Mouse (Mus musculus) hindbrain, embryonic 12.5 days (tissue): ENCODE measurements at regions not wholly inside any gene's neighbourhood (a gene's known extent, or its start where the extent isn't known, plus 50 kb on each side); places are given as distances from the start of the nearest gene placed in this dataset.

Experiments
- ATAC-seq: fragments of 200-750 bp; cut with Nextera tagmentation; 2 replicates; pipeline ENCODE4 v1.8.0; 2017; ENCODE audit warnings: moderate TSS enrichment; ENCODE audit not compliant: low FRiP score
- H3K27ac ChIP-seq: fragments of 300-500 bp; sonication (generic); 2 replicates; pipeline ENCODE4 v1.5.1; 2016; ENCODE audit warnings: mild to moderate bottlenecking
- H3K27me3 ChIP-seq: fragments of 300-500 bp; sonication (generic); 2 replicates; pipeline ENCODE4 v1.6.1; 2016; ENCODE audit warnings: mild to moderate bottlenecking
- H3K36me3 ChIP-seq: fragments of 300-500 bp; sonication (generic); 2 replicates; pipeline ENCODE4 v1.6.1; 2016; ENCODE audit warnings: mild to moderate bottlenecking
- H3K4me1 ChIP-seq: fragments of 300-500 bp; sonication (generic); 2 replicates; pipeline ENCODE4 v1.6.1; 2016
- H3K4me2 ChIP-seq: fragments of 300-500 bp; sonication (generic); replicated peaks from 2 replicates; pipeline ENCODE4 v1.6.1; 2016; ENCODE audit warnings: mild to moderate bottlenecking
- H3K4me3 ChIP-seq: fragments of 300-500 bp; sonication (generic); 2 replicates; pipeline ENCODE4 v1.5.1; 2016; ENCODE audit warnings: mild to moderate bottlenecking
- H3K9ac ChIP-seq: fragments of 300-500 bp; sonication (generic); 2 replicates; pipeline ENCODE4 v1.6.1; 2016; ENCODE audit warnings: mild to moderate bottlenecking, moderate library complexity
- H3K9me3 ChIP-seq: fragments of 300-500 bp; sonication (generic); replicated peaks from 2 replicates; pipeline ENCODE4 v1.6.1; 2016; ENCODE audit warnings: mild to moderate bottlenecking
- WGBS: fragments of 180-500 bp; shearing (Covaris S2); methylation state at CpG from one replicate; pipeline ENCODE4 v1.1.7; 2016; 5-methylcytosine and 5-hydroxymethylcytosine counted together

DNA sequence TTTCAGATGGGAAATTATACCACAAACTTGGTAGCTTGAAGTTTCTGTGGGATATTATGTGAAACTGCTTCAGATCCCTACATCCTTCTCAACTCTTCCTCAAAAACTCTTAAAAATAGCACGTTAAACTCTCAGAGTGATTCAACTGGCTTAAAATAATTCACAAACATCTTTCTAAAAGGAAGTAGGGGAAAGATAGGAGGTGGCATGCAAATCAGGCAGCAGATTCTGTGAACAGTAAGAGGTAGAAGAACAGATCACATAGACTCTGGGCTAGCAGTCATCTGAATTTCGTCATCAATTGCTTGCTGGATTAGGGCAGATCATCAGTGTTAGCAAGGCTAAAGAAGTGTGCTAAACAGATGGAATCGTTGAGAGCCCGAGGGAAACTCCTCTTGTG lies 133.9 kb upstream of the Cited2 start:
- Histone ChIP-seq H3K4me3 (no peak overlapping the region), H3K4me2 (no peak overlapping the region), H3K9ac (no peak overlapping the region), H3K27ac (no peak overlapping the region), H3K4me1 (no peaks in the 10 kb centered on the region), H3K27me3 (no peaks in the 10 kb centered on the region), H3K36me3 (no peaks in the 10 kb centered on the region), H3K9me3 (no peaks in the 10 kb centered on the region)
- 90% methylated on average over 4 of the region's 4 CpGs for WGBS
- ATAC-seq: no peak

GRCm38 (mm10) chr10:17590195-17590594 lies 132.8 kb upstream of the Cited2 start:
- no peak overlapping the region for H3K4me3 ChIP-seq

DNA sequence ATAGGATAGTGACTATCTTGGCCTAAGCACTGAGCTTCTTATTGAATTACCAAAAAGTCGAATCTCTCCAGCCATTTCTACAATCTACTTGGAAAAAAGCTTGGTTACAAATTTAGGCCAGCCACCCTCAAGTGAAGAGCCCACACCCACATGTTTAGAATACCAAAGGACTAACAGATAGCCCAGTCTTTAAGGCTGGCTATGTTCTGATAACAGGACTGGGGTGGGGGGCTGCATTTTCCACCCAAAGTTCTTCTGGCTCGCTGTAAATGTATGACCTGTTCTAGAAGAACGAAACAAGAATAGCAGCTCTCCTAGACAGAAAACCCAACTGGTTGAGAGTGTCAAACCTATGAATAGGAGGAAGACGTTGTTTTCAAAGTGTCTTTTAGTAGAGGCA lies 130.6 kb upstream of the Cited2 start:
- no peaks in the 10 kb centered on the region for H3K36me3 ChIP-seq
- H3K4me2 ChIP-seq: no peak overlapping the region
- no peak overlapping the region for H3K9ac ChIP-seq
- H3K4me1 ChIP-seq: no peaks in the 10 kb centered on the region
- no peak overlapping the region for H3K4me3 ChIP-seq
- H3K27me3 ChIP-seq: no peaks in the 10 kb centered on the region
- no peak for ATAC-seq
- WGBS: 90% methylated on average over 4 of the region's 4 CpGs
- no peaks in the 10 kb centered on the region for H3K9me3 ChIP-seq
- H3K27ac ChIP-seq: no peak overlapping the region

More at GRCm38 (mm10) chr10:17590195-17590594, 132.8 kb upstream of the Cited2 start:
- Histone ChIP-seq H3K9ac (no peak overlapping the region), H3K4me1 (no peaks in the 10 kb centered on the region), H3K9me3 (no peaks in the 10 kb centered on the region), H3K27me3 (no peaks in the 10 kb centered on the region), H3K36me3 (no peaks in the 10 kb centered on the region), H3K4me2 (no peak overlapping the region), H3K27ac (no peak overlapping the region)
- ATAC-seq: no peak
- WGBS: 90% methylated on average over 1 of the region's 1 CpGs

GRCm38 (mm10) chr10:17596126-17596525 lies 126.9 kb upstream of the Cited2 start:
- no peaks in the 10 kb centered on the region; the same call in 1 of the 2 replicates for H3K4me1 ChIP-seq
- no peaks in the 10 kb centered on the region for H3K36me3 ChIP-seq
- H3K9ac ChIP-seq: no peak overlapping the region
- no peak overlapping the region for H3K4me2 ChIP-seq
- ATAC-seq: no peak
- H3K27me3 ChIP-seq: no peaks in the 10 kb centered on the region
- H3K9me3 ChIP-seq: no peaks in the 10 kb centered on the region
- H3K4me3 ChIP-seq: no peak overlapping the region
- WGBS: 77% methylated on average over 1 of the region's 1 CpGs
- H3K27ac ChIP-seq: no peak overlapping the region

DNA sequence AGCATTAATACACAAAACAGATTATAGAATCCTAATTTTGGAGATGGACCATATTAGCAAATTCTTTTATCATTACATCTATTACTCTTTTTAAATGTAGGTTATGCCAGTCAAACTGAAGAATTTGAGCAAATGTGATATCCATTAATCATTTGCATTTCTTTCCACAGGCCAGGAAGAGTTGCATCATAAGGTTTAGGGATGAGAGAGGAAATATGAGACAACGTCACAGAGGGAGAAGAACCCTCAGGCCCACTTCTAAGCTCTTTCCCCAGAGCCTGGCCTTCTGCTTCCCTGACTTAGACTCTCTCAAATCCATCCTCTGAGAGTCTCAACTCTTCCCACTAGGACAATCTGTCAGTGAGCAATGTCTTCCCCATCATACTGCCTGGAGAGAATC lies 126.3 kb upstream of the Cited2 start:
- H3K4me3 ChIP-seq: no peak overlapping the region
- no peaks in the 10 kb centered on the region for H3K9me3 ChIP-seq
- no peaks in the 10 kb centered on the region for H3K27me3 ChIP-seq
- no peak for ATAC-seq
- no peak overlapping the region for H3K9ac ChIP-seq
- no peak overlapping the region for H3K27ac ChIP-seq
- H3K4me2 ChIP-seq: no peak overlapping the region
- H3K36me3 ChIP-seq: no peaks in the 10 kb centered on the region
- 77% methylated on average over 1 of the region's 1 CpGs for WGBS
- H3K4me1 ChIP-seq: no peaks in the 10 kb centered on the region; the same call in 1 of the 2 replicates

GRCm38 (mm10) chr10:17599246-17599645 lies 123.8 kb upstream of the Cited2 start:
- ATAC-seq: no peak
- 82% methylated on average over 10 of the region's 10 CpGs for WGBS
- no peak overlapping the region for H3K9ac ChIP-seq
- no peaks in the 10 kb centered on the region for H3K36me3 ChIP-seq
- H3K4me2 ChIP-seq: no peak overlapping the region
- no peaks in the 10 kb centered on the region for H3K9me3 ChIP-seq
- no peak overlapping the region for H3K4me3 ChIP-seq
- H3K27ac ChIP-seq: no peak overlapping the region
- no peaks in the 10 kb centered on the region; the same call in 1 of the 2 replicates for H3K4me1 ChIP-seq
- H3K27me3 ChIP-seq: no peaks in the 10 kb centered on the region

DNA sequence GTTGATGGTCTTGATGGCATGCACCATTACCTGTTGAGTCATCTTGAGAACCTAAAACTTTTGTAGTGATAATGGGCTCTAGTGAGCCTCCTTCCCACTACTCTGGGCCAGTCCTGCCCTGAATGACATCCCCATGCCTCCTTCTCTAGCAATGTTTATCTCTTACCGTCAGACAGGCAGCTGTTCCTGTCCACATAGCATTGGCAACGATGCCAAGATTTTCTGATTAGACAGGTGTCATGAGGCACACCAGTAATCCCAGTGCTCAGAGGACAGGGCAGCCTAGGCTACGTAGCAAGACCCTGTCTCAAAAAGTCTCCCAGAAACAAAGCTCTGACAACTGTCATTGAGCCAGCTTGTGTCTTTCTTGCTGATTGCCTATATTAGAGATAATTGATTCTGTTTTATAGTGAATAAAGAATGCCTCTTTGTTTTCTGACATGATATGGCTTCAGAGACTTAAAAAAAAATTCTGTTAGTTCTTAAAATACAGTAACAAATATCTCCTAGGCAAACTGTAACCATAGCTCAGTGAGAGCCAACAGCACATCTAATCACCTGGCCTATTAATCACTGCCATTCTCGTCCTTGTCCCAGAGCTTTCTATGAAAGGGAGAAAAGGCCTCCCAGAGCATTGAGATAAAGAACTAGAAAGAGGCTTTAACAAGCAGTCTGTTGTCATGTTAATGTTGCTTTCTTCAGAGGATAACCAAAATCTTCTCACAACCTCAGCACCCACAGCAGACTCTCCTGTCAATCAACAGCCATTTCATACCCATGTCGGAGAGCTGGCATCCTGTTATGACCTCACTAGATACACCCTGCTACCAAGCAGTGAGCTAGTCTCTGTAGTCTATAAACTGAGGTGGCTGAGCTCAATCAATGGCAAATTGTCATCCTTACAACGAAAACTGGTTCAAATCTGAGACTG lies 122.9 kb upstream of the Cited2 start:
- no peaks in the 10 kb centered on the region; the same call in 1 of the 2 replicates for H3K4me1 ChIP-seq
- no peak overlapping the region for H3K4me3 ChIP-seq
- no peaks in the 10 kb centered on the region for H3K9me3 ChIP-seq
- ATAC-seq: peak; percentile 71
- no peak overlapping the region for H3K4me2 ChIP-seq
- H3K27ac ChIP-seq: no peak overlapping the region
- no peaks in the 10 kb centered on the region for H3K36me3 ChIP-seq
- H3K9ac ChIP-seq: no peak overlapping the region
- WGBS: 41% methylated on average over 6 of the region's 6 CpGs
- H3K27me3 ChIP-seq: no peaks in the 10 kb centered on the region

- 55% methylated on average over 3 of the region's 3 CpGs for WGBS
- H3K27me3 ChIP-seq: no peaks in the 10 kb centered on the region
- H3K4me1 ChIP-seq: no peaks in the 10 kb centered on the region; the same call in 1 of the 2 replicates
- no peak overlapping the region for H3K27ac ChIP-seq
- no peak overlapping the region for H3K9ac ChIP-seq
- H3K4me3 ChIP-seq: no peak overlapping the region
- 0 out of 2 replicates have a peak, but pooled peaks have one; percentile 29 for ATAC-seq
- no peaks in the 10 kb centered on the region for H3K36me3 ChIP-seq
- H3K4me2 ChIP-seq: no peak overlapping the region
- no peaks in the 10 kb centered on the region for H3K9me3 ChIP-seq
Measured at GRCm38 (mm10) chr10:17600762-17601108, 122.3 kb upstream of the Cited2 start.

GRCm38 (mm10) chr10:17602446-17602845 lies 120.6 kb upstream of the Cited2 start:
- no peak overlapping the region for H3K9ac ChIP-seq
- no peak overlapping the region for H3K4me3 ChIP-seq
- H3K27ac ChIP-seq: no peak overlapping the region
- no peak overlapping the region for H3K4me2 ChIP-seq
- WGBS: 75% methylated on average over 2 of the region's 2 CpGs
- H3K4me1 ChIP-seq: no peaks in the 10 kb centered on the region; the same call in 1 of the 2 replicates
- no peaks in the 10 kb centered on the region for H3K36me3 ChIP-seq
- H3K9me3 ChIP-seq: no peaks in the 10 kb centered on the region
- H3K27me3 ChIP-seq: no peaks in the 10 kb centered on the region
- ATAC-seq: no peak

- no peak for ATAC-seq
- no peaks in the 10 kb centered on the region for H3K9me3 ChIP-seq
- 76% methylated on average over 7 of the region's 7 CpGs for WGBS
Measured at GRCm38 (mm10) chr10:17608220-17608619, 114.8 kb upstream of the Cited2 start.

DNA sequence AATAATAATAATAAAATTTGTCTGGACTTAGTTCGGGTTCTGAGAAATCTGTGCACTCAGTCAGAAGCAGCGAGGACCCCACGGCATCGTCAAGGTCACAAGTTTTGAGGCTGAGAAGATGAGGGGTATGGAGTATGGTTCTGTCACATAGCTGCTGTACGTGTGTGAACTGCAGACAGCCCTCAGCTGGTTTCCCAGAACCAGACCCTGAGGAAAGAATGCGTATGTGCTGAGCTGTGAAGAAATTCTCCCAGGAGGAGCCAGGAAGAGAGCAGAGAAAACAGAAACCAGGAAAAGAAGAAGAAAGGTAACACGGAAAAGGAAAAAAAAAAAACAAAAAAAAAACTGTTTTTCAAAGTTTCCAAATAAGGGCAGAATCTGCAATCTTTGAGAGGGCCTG lies 112.4 kb upstream of the Cited2 start:
- no peak overlapping the region for H3K4me2 ChIP-seq
- 76% methylated on average over 7 of the region's 7 CpGs for whole genome bisulfite sequencing
- no peaks in the 10 kb centered on the region for H3K9me3 ChIP-seq
- no peak overlapping the region for H3K4me3 ChIP-seq
- H3K4me1 ChIP-seq: no peaks in the 10 kb centered on the region
- no peak overlapping the region for H3K27ac ChIP-seq
- no peak overlapping the region for H3K9ac ChIP-seq
- H3K27me3 ChIP-seq: no peaks in the 10 kb centered on the region
- no peaks in the 10 kb centered on the region for H3K36me3 ChIP-seq
- ATAC-seq: no peak

More at GRCm38 (mm10) chr10:17608220-17608619, 114.8 kb upstream of the Cited2 start:
- Histone ChIP-seq H3K4me2 (no peak overlapping the region), H3K9ac (no peak overlapping the region), H3K27ac (no peak overlapping the region), H3K36me3 (no peaks in the 10 kb centered on the region), H3K27me3 (no peaks in the 10 kb centered on the region), H3K4me3 (no peak overlapping the region), H3K4me1 (no peaks in the 10 kb centered on the region)

DNA sequence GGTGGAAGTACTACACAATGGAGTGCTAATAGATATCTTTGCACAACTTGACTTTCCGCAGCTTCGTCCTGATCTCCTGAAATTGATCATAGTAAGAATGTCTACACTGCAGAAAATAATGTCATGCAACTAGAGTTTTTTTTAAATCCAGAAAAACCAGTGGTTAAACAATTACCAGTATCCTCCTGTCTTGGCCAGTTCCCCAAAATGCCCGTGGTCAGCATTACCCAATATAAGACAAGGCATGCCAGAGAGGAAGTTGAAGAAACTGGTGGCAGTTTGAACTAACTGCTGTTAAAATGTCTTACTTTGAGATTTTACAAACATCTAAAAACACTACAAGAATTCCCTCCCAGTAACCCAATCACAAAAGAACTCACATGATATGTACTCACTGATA lies 109.7 kb upstream of the Cited2 start:
- H3K27me3 ChIP-seq: no peaks in the 10 kb centered on the region
- no peaks in the 10 kb centered on the region for H3K4me1 ChIP-seq
- H3K4me3 ChIP-seq: no peak overlapping the region
- H3K9me3 ChIP-seq: no peaks in the 10 kb centered on the region
- H3K27ac ChIP-seq: no peak overlapping the region
- no peak for ATAC-seq
- no peak overlapping the region for H3K4me2 ChIP-seq
- no peaks in the 10 kb centered on the region for H3K36me3 ChIP-seq
- 90% methylated on average over 3 of the region's 3 CpGs for WGBS
- no peak overlapping the region for H3K9ac ChIP-seq

DNA sequence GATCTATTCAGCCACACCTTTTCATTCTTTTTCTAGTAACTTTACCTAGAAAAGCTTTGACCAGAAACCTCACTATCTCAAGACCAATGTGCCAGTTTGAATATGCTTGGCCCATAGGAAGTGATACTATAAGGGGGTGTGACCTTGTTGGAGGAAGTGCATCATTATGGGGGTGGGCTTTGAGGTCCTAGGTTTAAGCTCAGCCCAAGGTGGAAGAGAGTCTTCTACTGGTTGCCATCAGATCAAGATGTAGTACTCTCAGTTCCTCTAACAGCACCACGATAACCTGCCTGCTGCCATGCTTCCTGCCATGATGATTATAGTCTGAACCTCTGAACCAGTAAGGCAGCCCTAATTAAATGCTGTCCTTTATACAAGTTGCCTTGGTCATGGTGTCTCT lies 105.0 kb upstream of the Cited2 start:
- ATAC-seq: no peak
- no peak overlapping the region for H3K4me3 ChIP-seq
- no peaks in the 10 kb centered on the region for H3K36me3 ChIP-seq
- H3K9ac ChIP-seq: no peak overlapping the region
- no peak overlapping the region for H3K4me2 ChIP-seq
- H3K27ac ChIP-seq: no peak overlapping the region
- H3K4me1 ChIP-seq: no peaks in the 10 kb centered on the region
- 75% methylated on average over 1 of the region's 1 CpGs for WGBS
- no peaks in the 10 kb centered on the region for H3K9me3 ChIP-seq
- no peaks in the 10 kb centered on the region for H3K27me3 ChIP-seq
